Mouse (Mus musculus) MEL (cell line): ENCODE measurements around the gene Gm49340.

ENCODE experiments used
- HCFC1 ChIP-seq: IDR thresholded peaks from 2 replicates; pipeline ENCODE4 v1.6.1; 2012; ENCODE audit warnings: low read depth, mild to moderate bottlenecking, inconsistent platforms, low read length, improper control_type of control experiment, moderate library complexity
- RCOR1 ChIP-seq: IDR thresholded peaks from 2 replicates; pipeline ENCODE4 v1.6.1; 2012; ENCODE audit warnings: low read depth, mild to moderate bottlenecking, inconsistent platforms, low read length, improper control_type of control experiment

DNA sequence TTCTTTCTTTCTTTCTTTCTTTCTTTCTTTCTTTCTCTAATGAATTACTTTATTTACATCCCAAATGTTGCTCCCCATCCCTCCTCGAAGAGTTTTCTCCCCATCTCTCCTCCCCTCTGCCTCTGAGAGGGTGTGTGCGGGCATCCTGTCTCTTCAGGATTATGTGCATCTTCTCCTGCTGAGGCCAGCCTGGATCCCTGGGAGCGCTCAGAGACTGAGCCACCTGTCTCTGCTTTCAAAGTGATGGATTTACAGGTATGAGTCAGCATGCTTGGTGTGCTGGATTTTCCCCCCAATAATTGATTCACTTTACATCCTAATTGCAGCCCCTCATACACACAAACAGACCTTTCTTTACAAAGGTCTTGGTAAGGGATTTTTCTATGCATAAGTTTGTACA lies 13.6 kb upstream of the Gm49340 start:
- no peak for TF ChIP-seq HCFC1
- no peak for TF ChIP-seq RCOR1
